Mouse (Mus musculus): Measurements from ENCODE around the gene Opn3. TPM values are rescaled to one million over a fixed set of nuclear protein-coding genes. Genes with fewer than 3 reads are reported as not detected.

Gene Opn3
- polyA plus RNA-seq (2012; rRNA removed), result 3.8 and 4.2 TPM in 2 replicates

GRCm38 (mm10) chr1:175692246-175692996 is at the start of gene Opn3, which contains the start of gene Chml:
TSS of gene Opn3 (minus strand) at chr1:175692776.
TSS of gene Chml (minus strand) at chr1:175692901.
- TF ChIP-seq CTCF (IDR thresholded peaks at IDR 0.05; ENCODE audit: extremely low read depth, insufficient read depth, low read length) (no peak), POLR2A (IDR thresholded peaks at IDR 0.05; ENCODE audit: extremely low read depth, insufficient read depth, low read length) (0 out of 2 replicates have a peak, but pooled peaks have one; percentile 30)
- H3K4me1 ChIP-seq (ENCODE audit: control insufficient read depth, insufficient read depth, low read length), result peaks cover 2% of the 10 kb centered on the region; the same call in 1 of the 2 replicates
- peak within 1 kb of the TSS; percentile 79 for H3K4me3 ChIP-seq (ENCODE audit: insufficient read depth, low read length)
- H3K27ac ChIP-seq (ENCODE audit: insufficient read depth, low read length), result no peak within 1 kb of the TSS

GRCm38 (mm10) chr1:175725771-175726170 is 33.2 kb upstream of the Opn3 start:
- no peak overlapping the region for H3K27ac ChIP-seq (ENCODE audit: insufficient read depth, low read length)
- TF ChIP-seq CTCF (IDR thresholded peaks at IDR 0.05; ENCODE audit: extremely low read depth, insufficient read depth, low read length) (no peak), POLR2A (IDR thresholded peaks at IDR 0.05; ENCODE audit: extremely low read depth, insufficient read depth, low read length) (no peak)
- H3K4me3 ChIP-seq (ENCODE audit: insufficient read depth, low read length), result no peak overlapping the region
- no peaks in the 10 kb centered on the region for H3K4me1 ChIP-seq (ENCODE audit: control insufficient read depth, insufficient read depth, low read length)

DNA sequence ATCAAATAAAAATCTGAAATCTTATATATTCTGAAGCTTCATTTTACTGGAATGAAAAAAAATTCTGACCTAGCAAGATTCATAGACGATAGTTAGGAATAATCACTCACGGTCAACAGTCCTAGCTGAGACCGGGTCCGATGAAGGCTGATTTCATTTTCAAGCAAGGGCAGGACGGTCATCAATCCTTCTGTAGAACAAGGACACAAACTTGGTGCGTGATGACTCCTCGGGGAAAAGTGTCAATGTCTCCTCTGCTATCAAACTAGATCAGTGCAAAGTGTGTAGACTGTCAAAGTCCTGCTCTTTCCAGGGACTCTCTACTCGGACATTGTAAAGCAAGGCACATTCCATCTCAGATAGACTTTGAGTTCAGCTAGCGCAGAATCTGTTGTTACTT is 24.3 kb upstream of the Opn3 start:
- no peak overlapping the region for H3K27ac ChIP-seq (ENCODE audit: insufficient read depth, low read length)
- H3K4me3 ChIP-seq (ENCODE audit: insufficient read depth, low read length), result no peak overlapping the region
- no peak for TF ChIP-seq POLR2A (IDR thresholded peaks at IDR 0.05; ENCODE audit: extremely low read depth, insufficient read depth, low read length)
- no peak for TF ChIP-seq CTCF (IDR thresholded peaks at IDR 0.05; ENCODE audit: extremely low read depth, insufficient read depth, low read length)
- no peaks in the 10 kb centered on the region for H3K4me1 ChIP-seq (ENCODE audit: control insufficient read depth, insufficient read depth, low read length)

DNA sequence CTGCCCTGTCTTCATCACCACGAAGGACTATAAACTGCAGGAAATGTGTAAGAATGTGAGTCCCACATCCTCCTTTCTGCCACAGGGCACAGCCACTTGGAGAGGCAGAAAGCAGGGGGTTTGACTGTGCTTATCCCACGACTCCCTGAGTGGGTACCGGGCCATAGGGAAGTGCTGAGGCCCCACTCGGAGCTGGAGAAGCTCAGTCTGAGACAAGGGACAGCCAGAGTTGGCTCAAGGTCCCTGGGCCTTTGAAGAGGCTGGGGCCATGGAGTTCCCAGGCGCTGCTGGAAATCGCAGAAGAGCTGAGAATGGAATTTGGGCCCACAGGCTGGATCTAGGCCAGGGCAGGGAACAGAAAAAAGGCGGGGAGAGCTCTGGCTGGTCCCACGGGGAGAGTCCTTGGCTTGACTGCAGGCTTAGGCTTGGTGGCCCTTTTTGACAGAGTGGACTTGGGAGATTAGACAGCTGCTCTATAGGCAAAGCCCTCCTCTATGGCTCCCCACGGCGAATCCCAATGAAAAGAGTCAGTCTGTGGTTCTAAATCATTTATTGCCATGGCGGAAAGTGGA is 19.8 kb upstream of the Opn3 start:
- no peak overlapping the region for H3K4me3 ChIP-seq (ENCODE audit: insufficient read depth, low read length)
- H3K4me1 ChIP-seq (ENCODE audit: control insufficient read depth, insufficient read depth, low read length), result no peaks in the 10 kb centered on the region
- TF ChIP-seq CTCF (IDR thresholded peaks at IDR 0.05; ENCODE audit: extremely low read depth, insufficient read depth, low read length) (no peak), POLR2A (IDR thresholded peaks at IDR 0.05; ENCODE audit: extremely low read depth, insufficient read depth, low read length) (no peak)
- no peak overlapping the region for H3K27ac ChIP-seq (ENCODE audit: insufficient read depth, low read length)

DNA sequence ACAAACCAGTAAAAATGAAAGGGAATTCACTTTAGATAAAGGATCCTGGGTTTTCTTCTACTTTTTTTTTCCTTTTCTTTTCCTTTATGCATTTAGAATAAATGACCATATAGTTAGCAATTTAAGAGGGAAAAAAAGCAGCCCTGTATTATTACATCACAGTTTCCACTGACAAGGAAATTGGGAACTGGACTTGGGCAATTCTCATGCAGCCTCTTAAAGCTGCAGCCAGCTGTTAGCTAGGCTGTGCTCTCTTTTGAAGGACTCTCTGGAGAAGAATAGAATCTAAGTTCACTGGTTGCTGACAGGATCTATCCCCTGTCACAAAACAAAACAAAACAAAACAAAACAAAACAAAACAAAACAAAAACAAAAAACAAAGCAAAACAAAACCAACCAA is 15.4 kb upstream of the Opn3 start:
- no peak for TF ChIP-seq POLR2A (IDR thresholded peaks at IDR 0.05; ENCODE audit: extremely low read depth, insufficient read depth, low read length)
- no peak for TF ChIP-seq CTCF (IDR thresholded peaks at IDR 0.05; ENCODE audit: extremely low read depth, insufficient read depth, low read length)
- no peaks in the 10 kb centered on the region for H3K4me1 ChIP-seq (ENCODE audit: control insufficient read depth, insufficient read depth, low read length)
- no peak overlapping the region for H3K4me3 ChIP-seq (ENCODE audit: insufficient read depth, low read length)
- H3K27ac ChIP-seq (ENCODE audit: insufficient read depth, low read length), result no peak overlapping the region

- H3K4me1 ChIP-seq (ENCODE audit: control insufficient read depth, insufficient read depth, low read length), result no peaks in the 10 kb centered on the region
Observed at GRCm38 (mm10) chr1:175707599-175707998, 15.0 kb upstream of the Opn3 start.

GRCm38 (mm10) chr1:175701145-175701544 is 8.6 kb upstream of the Opn3 start:
- TF ChIP-seq CTCF (IDR thresholded peaks at IDR 0.05; ENCODE audit: extremely low read depth, insufficient read depth, low read length), result no peak
- no peaks in the 10 kb centered on the region for H3K4me1 ChIP-seq (ENCODE audit: control insufficient read depth, insufficient read depth, low read length)
- no peak overlapping the region for H3K4me3 ChIP-seq (ENCODE audit: insufficient read depth, low read length)
- no peak overlapping the region for H3K27ac ChIP-seq (ENCODE audit: insufficient read depth, low read length)

More at GRCm38 (mm10) chr1:175707599-175707998, 15.0 kb upstream of the Opn3 start:
- no peak overlapping the region for H3K27ac ChIP-seq (ENCODE audit: insufficient read depth, low read length)
- no peak overlapping the region for H3K4me3 ChIP-seq (ENCODE audit: insufficient read depth, low read length)
- no peak for TF ChIP-seq CTCF (IDR thresholded peaks at IDR 0.05; ENCODE audit: extremely low read depth, insufficient read depth, low read length)
- no peak for TF ChIP-seq POLR2A (IDR thresholded peaks at IDR 0.05; ENCODE audit: extremely low read depth, insufficient read depth, low read length)

- Histone ChIP-seq H3K4me1 (ENCODE audit: control insufficient read depth, insufficient read depth, low read length) (no peaks in the 10 kb centered on the region), H3K27ac (ENCODE audit: insufficient read depth, low read length) (no peak overlapping the region), H3K4me3 (ENCODE audit: insufficient read depth, low read length) (no peak overlapping the region)
- TF ChIP-seq POLR2A (IDR thresholded peaks at IDR 0.05; ENCODE audit: extremely low read depth, insufficient read depth, low read length), result no peak
- no peak for TF ChIP-seq CTCF (IDR thresholded peaks at IDR 0.05; ENCODE audit: extremely low read depth, insufficient read depth, low read length)
Observed at GRCm38 (mm10) chr1:175699796-175700195, 7.2 kb upstream of the Opn3 start.

- H3K4me1 ChIP-seq (ENCODE audit: control insufficient read depth, insufficient read depth, low read length), result no peaks in the 10 kb centered on the region
- no peak overlapping the region for H3K27ac ChIP-seq (ENCODE audit: insufficient read depth, low read length)
- TF ChIP-seq POLR2A (IDR thresholded peaks at IDR 0.05; ENCODE audit: extremely low read depth, insufficient read depth, low read length) (no peak), CTCF (IDR thresholded peaks at IDR 0.05; ENCODE audit: extremely low read depth, insufficient read depth, low read length) (no peak)
- H3K4me3 ChIP-seq (ENCODE audit: insufficient read depth, low read length), result no peak overlapping the region
Observed at GRCm38 (mm10) chr1:175699375-175699774, 6.8 kb upstream of the Opn3 start.

GRCm38 (mm10) chr1:175698293-175698692 is 5.7 kb upstream of the Opn3 start, which contains the start of gene Wdr64:
TSS of gene Wdr64 (plus strand) at chr1:175698593.
- Histone ChIP-seq H3K4me1 (ENCODE audit: control insufficient read depth, insufficient read depth, low read length) (peaks cover 2% of the 10 kb centered on the region; the same call in 1 of the 2 replicates), H3K4me3 (ENCODE audit: insufficient read depth, low read length) (no peak within 1 kb of the TSS), H3K27ac (ENCODE audit: insufficient read depth, low read length) (no peak within 1 kb of the TSS)
- TF ChIP-seq POLR2A (IDR thresholded peaks at IDR 0.05; ENCODE audit: extremely low read depth, insufficient read depth, low read length) (no peak), CTCF (IDR thresholded peaks at IDR 0.05; ENCODE audit: extremely low read depth, insufficient read depth, low read length) (no peak)

Data from cortical plate, adult 2 months (tissue).